Comparison of ENCODE assay signal across 21 mouse cellular contexts in genomic region chr10:44400602-44401001, GRCm38 (mm10).
A peak's percentile ranks its signal among the peaks of the same experiment; 100 is the strongest.
DNase-seq lines count a peak whose midpoint lies in the region; ATAC-seq and TF ChIP-seq lines count a peak whose summit lies in the region.
"Had no signal": no experiment of that assay in that cellular context is flagged by ENCODE, and none has a peak within 500 bp of the region (broad histone marks: within the 10 kb centered on the region; RNA-seq: fewer than 3 reads in every experiment).

No protein-coding gene starts in this region.

- in situ Hi-C loops in CH12.LX (cut with MboI; ENCODE audit: low pct_ligation_motif_present, low pct_unique_long_range_greater_than_20kb, low sequenced_read_pairs): loop anchor here (5.0 kb wide), 1 partner anchor 37 kb away; no protein-coding TSS in a partner anchor

- H3K36me3 ChIP-seq in CH12.LX (replicated peaks in 1 of 2; ENCODE audit: control insufficient read depth in 1 of 2, insufficient read depth in 1 of 2, low read length in 1 of 2): no peaks in the 10 kb centered on the region
- H3K36me3 ChIP-seq in small intestine, adult 2 months (ENCODE audit: control insufficient read depth, insufficient read depth, low read length): no peaks in the 10 kb centered on the region
- no peaks in the 10 kb centered on the region for H3K36me3 ChIP-seq in heart, adult 2 months (ENCODE audit: control insufficient read depth, insufficient read depth, low read length)
- no peaks in the 10 kb centered on the region for H3K36me3 ChIP-seq in neural tube, embryonic 15.5 days
- H3K36me3 ChIP-seq: embryonic facial prominence, embryonic 12.5 days; heart, embryonic 13.5 days; hindbrain, embryonic 12.5 days; intestine, embryonic 15.5 days had no signal

- H3K79me2 ChIP-seq in CH12.LX (replicated peaks; ENCODE audit: control insufficient read depth, extremely low read depth, insufficient read depth, poor library complexity, severe bottlenecking): no peaks in the 10 kb centered on the region
- no peaks in the 10 kb centered on the region for H3K79me2 ChIP-seq in heart, adult 2 months (replicated peaks; ENCODE audit: control insufficient read depth, insufficient read depth, low read length)

- no peak for TF ChIP-seq CTCF in CH12.LX (conservative IDR thresholded peaks at IDR 0.05 in 1 of 2, IDR thresholded peaks at IDR 0.05 in 1 of 2; ENCODE audit: low read depth in 2 of 2, low read length in 2 of 2)
- TF ChIP-seq CTCF in small intestine, adult 2 months (IDR thresholded peaks at IDR 0.05; ENCODE audit: extremely low read depth, insufficient read length, insufficient replicate concordance, low read depth, low read length): no peak
- no peak for TF ChIP-seq CTCF in heart, adult 2 months (IDR thresholded peaks at IDR 0.05)

- peak; percentile 47 for ATAC-seq in activated CD4-positive, CD25-positive, alpha-beta regulatory T cell, adult 4 months
- ATAC-seq in neural tube, embryonic 15.5 days (ENCODE audit: low FRiP score): no peak
- ATAC-seq: hindbrain, embryonic 16.5 days; intestine, embryonic 15.5 days had no signal

- H3K4me2 ChIP-seq in CH12.LX (ENCODE audit: insufficient read depth, low read depth, poor library complexity, severe bottlenecking): peak overlapping the region; percentile 18
- no peak overlapping the region for H3K4me2 ChIP-seq in neural tube, embryonic 15.5 days
- H3K4me2 ChIP-seq: embryonic facial prominence, embryonic 12.5 days; heart, embryonic 13.5 days; hindbrain, embryonic 12.5 days; intestine, embryonic 15.5 days had no signal

- peak; percentile 37 for DNase-seq in CD4-positive helper T cell, adult 2 months (ENCODE audit: low read depth, low spot score)
- peak; percentile 61 for DNase-seq in CH12.LX (ENCODE audit: extremely low read depth)
- DNase-seq in heart, adult 2 months: no peak
- DNase-seq in left cerebral cortex, postnatal 14 days (ENCODE audit: low spot score in 2 of 2): no peak
- DNase-seq: adrenal gland, postnatal 10 days; cerebellum, adult 11 months; cerebellum, adult 8-10 months; cerebellum, postnatal 14 days; embryo, embryonic 11 days; forebrain, postnatal 0 days; gastrocnemius, adult 2 months; gastrocnemius, postnatal 25 days; heart, postnatal 4 days had no signal

- TF ChIP-seq EP300 in CH12.LX (IDR thresholded peaks at IDR 0.05; ENCODE audit: low read length): peak; percentile 64
- no peak for TF ChIP-seq EP300 in heart, adult 2 months (IDR thresholded peaks at IDR 0.05; ENCODE audit: insufficient read depth, low read depth, low read length)

- TF ChIP-seq RAD21 in CH12.LX (IDR thresholded peaks at IDR 0.05; ENCODE audit: low read depth, low read length): no peak; the same call in 1 of the 2 replicates

- intact Hi-C loops in heart, adult 2 months (cut with DNase I): no loop called here
- intact Hi-C loops in left cerebral cortex, postnatal 14 days (cut with DNase I): no loop called here

- TF ChIP-seq POLR2A in CH12.LX (IDR thresholded peaks at IDR 0.05; ENCODE audit: low read depth, low read length): no peak
- no peak for TF ChIP-seq POLR2A in small intestine, adult 2 months (IDR thresholded peaks at IDR 0.05; ENCODE audit: low read depth, low read length)
- no peak for TF ChIP-seq POLR2A in heart, adult 2 months (IDR thresholded peaks at IDR 0.05; ENCODE audit: insufficient read depth, low read depth, low read length)

- H3K4me1 ChIP-seq in CH12.LX (ENCODE audit: control insufficient read depth in 1 of 2, insufficient read depth in 2 of 2): peaks cover 16 to 41% of the 10 kb centered on the region in 2 experiments
- peaks cover 6% of the 10 kb centered on the region; the same call in 1 of the 2 replicates for H3K4me1 ChIP-seq in small intestine, adult 2 months (ENCODE audit: control insufficient read depth, insufficient read depth, insufficient read length, low read length)
- H3K4me1 ChIP-seq in heart, adult 2 months (ENCODE audit: control insufficient read depth, insufficient read depth, low read length): peaks cover 7% of the 10 kb centered on the region; the same call in 1 of the 2 replicates
- no peaks in the 10 kb centered on the region for H3K4me1 ChIP-seq in neural tube, embryonic 15.5 days
- H3K4me1 ChIP-seq: embryonic facial prominence, embryonic 12.5 days; hindbrain, embryonic 12.5 days; intestine, embryonic 15.5 days had no signal

- no peak overlapping the region for H3K4me3 ChIP-seq in CH12.LX (replicated peaks in 1 of 3; ENCODE audit: low read depth in 2 of 3, low read length in 2 of 3, poor library complexity in 1 of 3)
- H3K4me3 ChIP-seq in small intestine, adult 2 months (ENCODE audit: low read depth, low read length): no peak overlapping the region
- no peak overlapping the region for H3K4me3 ChIP-seq in heart, adult 2 months
- no peak overlapping the region for H3K4me3 ChIP-seq in neural tube, embryonic 15.5 days (replicated peaks)
- H3K4me3 ChIP-seq: embryonic facial prominence, embryonic 12.5 days; gastrocnemius, adult 2 months; heart, embryonic 13.5 days; hindbrain, embryonic 12.5 days; intestine, embryonic 15.5 days had no signal

- H3K27me3 ChIP-seq in CH12.LX (replicated peaks): no peaks in the 10 kb centered on the region
- no peaks in the 10 kb centered on the region for H3K27me3 ChIP-seq in small intestine, adult 2 months (ENCODE audit: control insufficient read depth, insufficient read depth, low read length)
- no peaks in the 10 kb centered on the region for H3K27me3 ChIP-seq in heart, adult 2 months (ENCODE audit: control insufficient read depth, insufficient read depth, low read length)
- H3K27me3 ChIP-seq in neural tube, embryonic 15.5 days (replicated peaks): no peaks in the 10 kb centered on the region
- H3K27me3 ChIP-seq: embryonic facial prominence, embryonic 12.5 days; heart, embryonic 13.5 days; hindbrain, embryonic 12.5 days; intestine, embryonic 15.5 days had no signal

- dilution Hi-C loops in CH12.LX (cut with MboI; ENCODE audit: extremely low pct_ligation_motif_present, extremely low pct_unique_long_range_greater_than_20kb, low sequenced_read_pairs): no loop called here

- peak overlapping the region; percentile 15 for H3K9ac ChIP-seq in CH12.LX (ENCODE audit: insufficient read depth, low read depth)
- H3K9ac ChIP-seq in heart, adult 2 months (ENCODE audit: low read depth, low read length): no peak overlapping the region
- no peak overlapping the region for H3K9ac ChIP-seq in neural tube, embryonic 15.5 days (replicated peaks)
- H3K9ac ChIP-seq: embryonic facial prominence, embryonic 12.5 days; forebrain, postnatal 0 days; heart, embryonic 13.5 days; hindbrain, embryonic 12.5 days; intestine, embryonic 15.5 days had no signal

- H3K9me3 ChIP-seq in CH12.LX (replicated peaks; ENCODE audit: low read length): no peaks in the 10 kb centered on the region
- H3K9me3 ChIP-seq in neural tube, embryonic 15.5 days (replicated peaks): no peaks in the 10 kb centered on the region
- H3K9me3 ChIP-seq: embryonic facial prominence, embryonic 12.5 days; heart, embryonic 13.5 days; hindbrain, embryonic 12.5 days; intestine, embryonic 15.5 days had no signal

- 80% methylated on average over 13 of the region's 13 CpGs for WGBS in small intestine, adult 2 months
- WGBS in heart, adult 2 months: 75% methylated on average over 13 of the region's 13 CpGs
- WGBS in neural tube, embryonic 15.5 days: 31% methylated on average over 13 of the region's 13 CpGs

- peak overlapping the region; percentile 57 for H3K27ac ChIP-seq in CH12.LX (ENCODE audit: insufficient read depth, low read depth)
- peak overlapping the region; percentile 61; the same call in 1 of the 2 replicates for H3K27ac ChIP-seq in small intestine, adult 2 months (ENCODE audit: insufficient read depth, low read depth, low read length)
- no peak overlapping the region for H3K27ac ChIP-seq in heart, adult 2 months
- H3K27ac ChIP-seq in neural tube, embryonic 15.5 days (replicated peaks): no peak overlapping the region
- H3K27ac ChIP-seq: embryonic facial prominence, embryonic 12.5 days; gastrocnemius, adult 2 months; heart, embryonic 13.5 days; hindbrain, embryonic 12.5 days; intestine, embryonic 15.5 days had no signal

TF ChIP-seq in CH12.LX, 34 proteins besides CTCF, POLR2A, EP300 and RAD21:
- no peak for TF ChIP-seq TBP (conservative IDR thresholded peaks at IDR 0.05; ENCODE audit: low read depth, low read length)
- peak; percentile 54 for TF ChIP-seq MEF2A (IDR thresholded peaks at IDR 0.05; ENCODE audit: borderline replicate concordance, low read depth, low read length)
- no peak for TF ChIP-seq JUN (IDR thresholded peaks at IDR 0.05; ENCODE audit: insufficient read depth, low read depth, low read length)
- no peak for TF ChIP-seq PAX5 (IDR thresholded peaks at IDR 0.05; ENCODE audit: low read length)
- 0 out of 2 replicates have a peak, but pooled peaks have one; percentile 17 for TF ChIP-seq MAZ (IDR thresholded peaks at IDR 0.05; ENCODE audit: low read depth, low read length)
- peak; percentile 75; the same call in 1 of the 2 replicates for TF ChIP-seq IRF4 (IDR thresholded peaks at IDR 0.05; ENCODE audit: low read depth, low read length)
- TF ChIP-seq ELF1 (IDR thresholded peaks at IDR 0.05; ENCODE audit: low read depth, low read length): no peak
- peak; percentile 56; the same call in 1 of the 2 replicates for TF ChIP-seq ETS1 (conservative IDR thresholded peaks at IDR 0.05; ENCODE audit: low read depth, low read length)
- TF ChIP-seq MYC (IDR thresholded peaks at IDR 0.05; ENCODE audit: low read depth, low read length): 0 out of 2 replicates have a peak, but pooled peaks have one; percentile 11
- peak; percentile 25; the same call in 1 of the 2 replicates for TF ChIP-seq CHD2 (IDR thresholded peaks at IDR 0.05; ENCODE audit: low read length)
- TF ChIP-seq USF2 (conservative IDR thresholded peaks at IDR 0.05; ENCODE audit: low read depth, low read length): no peak
- no peak; the same call in 1 of the 2 replicates for TF ChIP-seq JUND (conservative IDR thresholded peaks at IDR 0.05; ENCODE audit: low read depth, low read length)
- peak; percentile 81 for TF ChIP-seq TCF12 (IDR thresholded peaks at IDR 0.05; ENCODE audit: low read depth, low read length)

Comparison
In these comparisons a context has a peak if more than half of its experiments do, and no peak if none do; other contexts are left out.
1. DNase-seq: peak in CD4-positive helper T cell, adult 2 months (single experiment) and CH12.LX (single experiment); none in heart, adult 2 months (0 of 2) and left cerebral cortex, postnatal 14 days (0 of 2).
2. H3K27ac ChIP-seq: peak in CH12.LX (single experiment) and small intestine, adult 2 months (single experiment); none in heart, adult 2 months (single experiment) and neural tube, embryonic 15.5 days (single experiment).